Mouse (Mus musculus): ENCODE measurements around the gene Egfem1.

GRCm38 (mm10) chr3:29707467-29707866 lies 625.6 kb downstream of the Egfem1 start:
- TF ChIP-seq CTCF (IDR thresholded peaks at IDR 0.05; ENCODE audit: low read depth) = no peak
- no peak for TF ChIP-seq EP300 (IDR thresholded peaks at IDR 0.05; ENCODE audit: low read depth)
